Mouse (Mus musculus) cerebellum, adult 2 months (tissue): ENCODE data around the gene Slc7a1. TPM values are rescaled to one million over a fixed set of nuclear protein-coding genes. Genes with fewer than 3 reads are reported as not detected.

Experiments used
- DNase-seq, 2 experiments: peaks; one replicate each; pipeline ENCODE4 v3.0.0; 2021
- H3K27ac ChIP-seq: fragments of 200-500 bp; 2 replicates; pipeline ENCODE4 v1.5.1; 2012; ENCODE audit warnings: low read length, control low read depth, inconsistent platforms; ENCODE audit not compliant: insufficient read depth
- H3K27me3 ChIP-seq: fragments of 200-500 bp; 2 replicates; pipeline ENCODE4 v1.6.1; 2012; ENCODE audit warnings: inconsistent platforms, mild to moderate bottlenecking, low read length, moderate library complexity; ENCODE audit not compliant: control insufficient read depth, insufficient read depth
- H3K4me1 ChIP-seq: fragments of 200-500 bp; 2 replicates; pipeline ENCODE4 v1.6.1; 2011; ENCODE audit warnings: low read length; ENCODE audit not compliant: control insufficient read depth, insufficient read depth
- H3K4me3 ChIP-seq: fragments of 200-500 bp; replicated peaks from 2 replicates; pipeline ENCODE3; 2011; ENCODE audit warnings: mild to moderate bottlenecking, low read depth, low read length, control low read depth; ENCODE audit not compliant: insufficient read depth
- CTCF ChIP-seq: fragments of 200-500 bp; IDR thresholded peaks from 2 replicates; pipeline ENCODE4 v1.5.1; 2011; ENCODE audit warnings: low read depth, mild to moderate bottlenecking, control low read depth, low read length, moderate library complexity, borderline replicate concordance; ENCODE audit not compliant: insufficient read depth
- POLR2A ChIP-seq: fragments of 200-500 bp; IDR thresholded peaks from 2 replicates; pipeline ENCODE4 v1.6.1; 2011; ENCODE audit warnings: low read length, control low read depth, borderline replicate concordance; ENCODE audit not compliant: insufficient read depth
- WGBS: fragments of 180-500 bp; shearing (Covaris S2); methylation state at CpG from one replicate; pipeline ENCODE4 v1.1.7; 2018; 5-methylcytosine and 5-hydroxymethylcytosine counted together
- polyA plus RNA-seq: library from polyadenylated mRNA; depleted of rRNA; stranded (reverse); fragments of >200 nt; gene quantifications from 2 replicates; pipeline ENCODE4 v1.2.3, GENCODE M21; 2012

Slc7a1 gene
- polyA plus RNA-seq, 1 experiment: 10.7 TPM

GRCm38 (mm10) chr5:148402641-148403040, 2.9 kb upstream of the Slc7a1 start:
- H3K27me3 ChIP-seq: no peaks in the 10 kb centered on the region
- TF ChIP-seq CTCF (no peak), POLR2A (no peak)
- H3K27ac ChIP-seq: no peak overlapping the region
- WGBS: 33% methylated on average over 4 of the region's 4 CpGs
- no peak for DNase-seq
- H3K4me1 ChIP-seq: no peaks in the 10 kb centered on the region
- no peak overlapping the region for H3K4me3 ChIP-seq

GRCm38 (mm10) chr5:148398766-148399659, 691 bp downstream of the Slc7a1 start:
- no peaks in the 10 kb centered on the region for H3K27me3 ChIP-seq
- H3K27ac ChIP-seq: no peak overlapping the region
- peak overlapping the region; percentile 79 for H3K4me3 ChIP-seq
- no peaks in the 10 kb centered on the region for H3K4me1 ChIP-seq
- peak in 1 of 2 experiments; percentile 58 for DNase-seq
- TF ChIP-seq CTCF (no peak), POLR2A (no peak)
- 1% methylated on average over 58 of the region's 58 CpGs for WGBS

GRCm38 (mm10) chr5:148398451-148398765, 1.3 kb downstream of the Slc7a1 start:
- DNase-seq: no peak
- TF ChIP-seq CTCF (no peak), POLR2A (no peak)
- no peak overlapping the region for H3K4me3 ChIP-seq
- H3K27ac ChIP-seq: no peak overlapping the region
- H3K4me1 ChIP-seq: no peaks in the 10 kb centered on the region
- no peaks in the 10 kb centered on the region for H3K27me3 ChIP-seq
- WGBS: 39% methylated on average over 6 of the region's 6 CpGs

- TF ChIP-seq POLR2A: no peak
- no peak for TF ChIP-seq CTCF
- no peak overlapping the region for H3K27ac ChIP-seq
These were observed 1.8 kb downstream of the Slc7a1 start for GRCm38 (mm10) chr5:148397911-148398310.

GRCm38 (mm10) chr5:148397418-148397817, 2.3 kb downstream of the Slc7a1 start:
- no peak overlapping the region for H3K4me3 ChIP-seq
- TF ChIP-seq POLR2A (no peak), CTCF (no peak)
- H3K27ac ChIP-seq: no peak overlapping the region
- no peaks in the 10 kb centered on the region for H3K4me1 ChIP-seq
- DNase-seq: no peak
- WGBS: 90% methylated on average over 4 of the region's 4 CpGs
- no peaks in the 10 kb centered on the region for H3K27me3 ChIP-seq

More at GRCm38 (mm10) chr5:148397911-148398310, 1.8 kb downstream of the Slc7a1 start:
- no peaks in the 10 kb centered on the region for H3K4me1 ChIP-seq
- DNase-seq: no peak
- no peaks in the 10 kb centered on the region for H3K27me3 ChIP-seq
- WGBS: 55% methylated on average over 5 of the region's 5 CpGs
- no peak overlapping the region for H3K4me3 ChIP-seq

- 67% methylated on average over 8 of the region's 8 CpGs for WGBS
- TF ChIP-seq CTCF (no peak), POLR2A (no peak)
- H3K27me3 ChIP-seq: no peaks in the 10 kb centered on the region
These were observed 6.4 kb downstream of the Slc7a1 start for GRCm38 (mm10) chr5:148393316-148393715.

GRCm38 (mm10) chr5:148392831-148393230, 6.9 kb downstream of the Slc7a1 start:
- DNase-seq: no peak
- Histone ChIP-seq H3K27me3 (no peaks in the 10 kb centered on the region), H3K4me1 (0 out of 2 replicates have a peak, but pooled peaks cover 5% of the 10 kb centered on the region), H3K4me3 (no peak overlapping the region), H3K27ac (no peak overlapping the region)
- TF ChIP-seq CTCF (no peak), POLR2A (no peak)
- 66% methylated on average over 6 of the region's 6 CpGs for WGBS

More at GRCm38 (mm10) chr5:148393316-148393715, 6.4 kb downstream of the Slc7a1 start:
- H3K4me3 ChIP-seq: no peak overlapping the region
- H3K27ac ChIP-seq: no peak overlapping the region
- DNase-seq: no peak
- H3K4me1 ChIP-seq: 0 out of 2 replicates have a peak, but pooled peaks cover 2% of the 10 kb centered on the region

GRCm38 (mm10) chr5:148389007-148389970, 10.4 kb downstream of the Slc7a1 start:
- WGBS: 80% methylated on average over 15 of the region's 15 CpGs
- no peak for DNase-seq
- no peaks in the 10 kb centered on the region for H3K27me3 ChIP-seq
- no peak overlapping the region for H3K27ac ChIP-seq
- peaks cover 18% of the 10 kb centered on the region for H3K4me1 ChIP-seq
- H3K4me3 ChIP-seq: no peak overlapping the region
- no peak for TF ChIP-seq POLR2A
- TF ChIP-seq CTCF: no peak
